In the genomic region with DNA sequence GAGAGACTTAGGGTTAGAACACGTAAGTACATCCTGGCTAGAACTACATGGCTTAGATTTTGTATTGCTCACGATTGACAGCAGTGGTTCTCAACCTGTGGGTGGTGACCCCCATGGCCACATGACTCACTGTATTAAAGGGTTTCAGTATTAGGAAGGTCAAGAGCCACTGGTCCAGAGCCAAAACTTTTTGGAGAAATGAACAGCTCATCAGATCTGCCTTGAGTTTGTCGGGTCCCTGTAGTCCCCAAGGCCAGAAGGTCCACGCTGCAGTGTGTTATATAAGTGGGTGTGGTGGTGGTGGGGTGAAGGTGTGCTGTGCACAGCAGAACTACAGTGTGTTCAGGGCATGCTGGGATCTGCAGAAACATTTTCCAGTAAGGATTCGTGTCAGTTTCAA, we compare ENCODE assay signal across 11 mouse cellular contexts.
DNase-seq lines count a peak whose midpoint lies in the region; ATAC-seq lines count a peak whose summit lies in the region.
"Had no signal": no experiment of that assay in that cellular context is flagged by ENCODE, and none has a peak within 500 bp of the region (broad histone marks: within the 10 kb centered on the region; RNA-seq: fewer than 3 reads in every experiment).

No protein-coding gene starts in this region.

- WGBS in heart, embryonic 13.5 days, result 76% methylated on average over 5 of the region's 5 CpGs
- whole genome bisulfite sequencing in neural tube, embryonic 15.5 days, result 86% methylated on average over 5 of the region's 5 CpGs

- no peak overlapping the region for H3K4me2 ChIP-seq in heart, embryonic 13.5 days
- H3K4me2 ChIP-seq in neural tube, embryonic 15.5 days, result no peak overlapping the region

- no peak for DNase-seq in heart, adult 8-10 months (ENCODE audit: low spot score)
- DNase-seq in neural tube, embryonic 10.5 days (ENCODE audit: extremely low spot score, low spot score), result no peak
- peak; percentile 20 to 37 for DNase-seq in cerebellum, postnatal 10 days
- no peak for DNase-seq in thymus, adult 18-20 months
- DNase-seq in left cerebral cortex, postnatal 14 days (ENCODE audit: low spot score in 2 of 2), result no peak
- no peak for DNase-seq in left cerebral cortex, postnatal 10 days (ENCODE audit: extremely low spot score in 1 of 2, low spot score in 2 of 2)
- DNase-seq: kidney, postnatal 10 days; right cerebral cortex, postnatal 25 days; thymus, postnatal 25 days had no signal

- H3K36me3 ChIP-seq in heart, embryonic 13.5 days, result no peaks in the 10 kb centered on the region
- no peaks in the 10 kb centered on the region for H3K36me3 ChIP-seq in neural tube, embryonic 15.5 days

- H3K9ac ChIP-seq in heart, embryonic 13.5 days, result no peak overlapping the region
- H3K9ac ChIP-seq in neural tube, embryonic 15.5 days (replicated peaks), result no peak overlapping the region

- intact Hi-C loops in left cerebral cortex, postnatal 14 days (cut with DNase I), result loop anchor here (5.0 kb wide), 3 partner anchors 38 to 142 kb away; a partner anchor contains a TSS
- intact Hi-C loops in left cerebral cortex, postnatal 10 days (cut with DNase I), result loop anchor here (10.0 kb wide), 2 partner anchors 144 to 176 kb away; a partner anchor contains a TSS

- ATAC-seq in heart, embryonic 13.5 days (ENCODE audit: extremely low read depth, insufficient number of reproducible peaks, low FRiP score, low TSS enrichment), result no peak
- ATAC-seq in neural tube, embryonic 15.5 days (ENCODE audit: low FRiP score), result no peak

- no peaks in the 10 kb centered on the region for H3K9me3 ChIP-seq in heart, embryonic 13.5 days
- H3K9me3 ChIP-seq in neural tube, embryonic 15.5 days (replicated peaks), result no peaks in the 10 kb centered on the region

- H3K4me1 ChIP-seq in heart, embryonic 13.5 days, result peaks cover 39% of the 10 kb centered on the region
- H3K4me1 ChIP-seq in neural tube, embryonic 15.5 days, result peaks cover 15% of the 10 kb centered on the region

- no peak overlapping the region for H3K4me3 ChIP-seq in heart, embryonic 13.5 days
- H3K4me3 ChIP-seq in neural tube, embryonic 15.5 days (replicated peaks), result no peak overlapping the region

- H3K27ac ChIP-seq in heart, embryonic 13.5 days (replicated peaks), result peak overlapping the region; percentile 71; the same call in 1 of the 2 replicates
- H3K27ac ChIP-seq in neural tube, embryonic 15.5 days (replicated peaks), result 0 out of 2 replicates have a peak overlapping the region, but pooled peaks have one; percentile 0

- no peaks in the 10 kb centered on the region for H3K27me3 ChIP-seq in heart, embryonic 13.5 days (replicated peaks)
- no peaks in the 10 kb centered on the region for H3K27me3 ChIP-seq in neural tube, embryonic 15.5 days (replicated peaks)

Comparison
In these comparisons a context has a peak if more than half of its experiments do, and no peak if none do; other contexts are left out.
1. DNase-seq: peak in cerebellum, postnatal 10 days (2 of 2); none in heart, adult 8-10 months (single experiment), neural tube, embryonic 10.5 days (single experiment), thymus, adult 18-20 months (0 of 2), left cerebral cortex, postnatal 14 days (0 of 2) and left cerebral cortex, postnatal 10 days (0 of 2).